ENCODE assay signal across 16 mouse cellular contexts in genomic region chr2:33349581-33349980, GRCm38 (mm10). TPM values are rescaled to one million over a fixed set of nuclear protein-coding genes. Genes with fewer than 3 reads are reported as not detected.
DNase-seq lines count a peak whose midpoint lies in the region; ATAC-seq and TF ChIP-seq lines count a peak whose summit lies in the region.
"Had no signal": no experiment of that assay in that cellular context is flagged by ENCODE, and none has a peak within 500 bp of the region (broad histone marks: within the 10 kb centered on the region; RNA-seq: fewer than 3 reads in every experiment).

No protein-coding gene starts in this region.

- DNase-seq in forebrain, embryonic 10.5 days (ENCODE audit: extremely low spot score, low spot score), result no peak
- DNase-seq in limb, embryonic 14.5 days (ENCODE audit: low spot score), result no peak
- no peak for DNase-seq in limb, embryonic 10.5 days (ENCODE audit: low spot score)
- peak; percentile 54 for DNase-seq in cerebellum, adult 11 months
- peak; percentile 64 to 66 for DNase-seq in cerebellum, postnatal 10 days
- DNase-seq in urinary bladder, postnatal 10 days (ENCODE audit: low spot score), result no peak
- no peak for DNase-seq in embryo, embryonic 11 days

- 52% methylated on average over 2 of the region's 2 CpGs for WGBS in forebrain, embryonic 15.5 days
- 61% methylated on average over 2 of the region's 2 CpGs for WGBS in forebrain, embryonic 10.5 days
- WGBS in limb, embryonic 14.5 days, result 39% methylated on average over 2 of the region's 2 CpGs
- 50% methylated on average over 2 of the region's 2 CpGs for WGBS in limb, embryonic 10.5 days

- H3K9me3 ChIP-seq in forebrain, embryonic 15.5 days, result no peaks in the 10 kb centered on the region
- H3K9me3 ChIP-seq in forebrain, embryonic 10.5 days, result no peaks in the 10 kb centered on the region
- no peaks in the 10 kb centered on the region for H3K9me3 ChIP-seq in limb, embryonic 14.5 days (ENCODE audit: control insufficient read depth, low read length)
- H3K9me3 ChIP-seq in limb, embryonic 10.5 days (replicated peaks), result no peaks in the 10 kb centered on the region
- H3K9me3 ChIP-seq: heart, embryonic 12.5 days; intestine, embryonic 15.5 days; limb, embryonic 13.5 days; lung, embryonic 15.5 days; neural tube, embryonic 13.5 days had no signal

- 0 out of 2 replicates have a peak, but pooled peaks have one; percentile 31 for ATAC-seq in forebrain, embryonic 15.5 days (replicated peaks)
- ATAC-seq in limb, embryonic 14.5 days (ENCODE audit: low FRiP score, low read depth), result 0 out of 2 replicates have a peak, but pooled peaks have one; percentile 8

- no peak overlapping the region for H3K9ac ChIP-seq in forebrain, embryonic 15.5 days (replicated peaks)
- H3K9ac ChIP-seq in limb, embryonic 14.5 days (ENCODE audit: low read depth, low read length, severe bottlenecking), result no peak overlapping the region
- H3K9ac ChIP-seq: heart, embryonic 12.5 days; hindbrain, embryonic 14.5 days; intestine, embryonic 15.5 days; limb, embryonic 13.5 days; liver, embryonic 14.5 days; lung, embryonic 15.5 days; neural tube, embryonic 13.5 days had no signal

- H3K4me3 ChIP-seq in forebrain, embryonic 15.5 days, result no peak overlapping the region
- H3K4me3 ChIP-seq in forebrain, embryonic 10.5 days, result no peak overlapping the region
- H3K4me3 ChIP-seq in limb, embryonic 14.5 days (replicated peaks; ENCODE audit: low read length), result no peak overlapping the region
- H3K4me3 ChIP-seq in limb, embryonic 10.5 days, result no peak overlapping the region
- H3K4me3 ChIP-seq: heart, embryonic 12.5 days; intestine, embryonic 15.5 days; limb, embryonic 13.5 days; lung, embryonic 15.5 days; neural tube, embryonic 13.5 days had no signal

- TF ChIP-seq POLR2A in limb, embryonic 14.5 days (IDR thresholded peaks at IDR 0.05; ENCODE audit: borderline replicate concordance, extremely low read depth, insufficient read depth, insufficient read length), result no peak

- no peaks in the 10 kb centered on the region for H3K36me3 ChIP-seq in forebrain, embryonic 15.5 days
- H3K36me3 ChIP-seq in forebrain, embryonic 10.5 days (replicated peaks), result no peaks in the 10 kb centered on the region
- H3K36me3 ChIP-seq in limb, embryonic 14.5 days (ENCODE audit: control insufficient read depth, insufficient read depth, low read length), result no peaks in the 10 kb centered on the region
- H3K36me3 ChIP-seq in limb, embryonic 10.5 days, result no peaks in the 10 kb centered on the region
- H3K36me3 ChIP-seq: heart, embryonic 12.5 days; intestine, embryonic 15.5 days; limb, embryonic 13.5 days; lung, embryonic 15.5 days; neural tube, embryonic 13.5 days had no signal

- H3K4me1 ChIP-seq in forebrain, embryonic 15.5 days, result peaks cover 66% of the 10 kb centered on the region
- peaks cover 36% of the 10 kb centered on the region for H3K4me1 ChIP-seq in forebrain, embryonic 10.5 days
- peaks cover 14% of the 10 kb centered on the region for H3K4me1 ChIP-seq in limb, embryonic 14.5 days (ENCODE audit: control insufficient read depth, insufficient read depth, low read length)
- H3K4me1 ChIP-seq in limb, embryonic 10.5 days, result peaks cover 13% of the 10 kb centered on the region

- H3K27ac ChIP-seq in forebrain, embryonic 15.5 days (replicated peaks), result peak overlapping the region; percentile 38
- no peak overlapping the region for H3K27ac ChIP-seq in forebrain, embryonic 10.5 days
- H3K27ac ChIP-seq in limb, embryonic 14.5 days (replicated peaks; ENCODE audit: low read depth, low read length), result no peak overlapping the region
- H3K27ac ChIP-seq in limb, embryonic 10.5 days, result no peak overlapping the region
- H3K27ac ChIP-seq: hindbrain, embryonic 14.5 days; intestine, embryonic 15.5 days; limb, embryonic 13.5 days; liver, embryonic 14.5 days; lung, embryonic 15.5 days; neural tube, embryonic 13.5 days had no signal

- H3K27me3 ChIP-seq in forebrain, embryonic 15.5 days, result no peaks in the 10 kb centered on the region
- H3K27me3 ChIP-seq in forebrain, embryonic 10.5 days (ENCODE audit: poor library complexity, severe bottlenecking), result no peaks in the 10 kb centered on the region
- H3K27me3 ChIP-seq in limb, embryonic 14.5 days (ENCODE audit: control insufficient read depth, insufficient read depth, low read length), result no peaks in the 10 kb centered on the region
- H3K27me3 ChIP-seq in limb, embryonic 10.5 days (ENCODE audit: low read depth, poor library complexity, severe bottlenecking), result no peaks in the 10 kb centered on the region
- H3K27me3 ChIP-seq: CH12.LX; heart, embryonic 12.5 days; intestine, embryonic 15.5 days; limb, embryonic 13.5 days; lung, embryonic 15.5 days; neural tube, embryonic 13.5 days had no signal

- no peak overlapping the region for H3K4me2 ChIP-seq in forebrain, embryonic 15.5 days (replicated peaks)
- H3K4me2 ChIP-seq in limb, embryonic 14.5 days (replicated peaks; ENCODE audit: low read depth, low read length, severe bottlenecking), result no peak overlapping the region
- H3K4me2 ChIP-seq: heart, embryonic 12.5 days; hindbrain, embryonic 14.5 days; intestine, embryonic 15.5 days; limb, embryonic 13.5 days; lung, embryonic 15.5 days; neural tube, embryonic 13.5 days had no signal

RNA-seq across cellular contexts. Expression of gene Ralgps1, which starts 21.7 kb away (rescaled TPM):
- polyA plus RNA-seq in forebrain, embryonic 15.5 days (2015; fragmentation: Nextera tagmentation; extraction: Ambion mirVana), result 39.1 and 40.5 TPM in 2 replicates
- polyA plus RNA-seq in forebrain, embryonic 10.5 days (2016; fragmentation: Nextera tagmentation; extraction: Ambion mirVana), result 6.2 and 6.9 TPM in 2 replicates
- polyA plus RNA-seq in limb, embryonic 14.5 days (2012; rRNA removed), result 5.4 and 6.4 TPM in 2 replicates
- 3.5 and 4.7 TPM in 2 replicates for polyA plus RNA-seq in limb, embryonic 14.5 days (2014; fragmentation: Nextera tagmentation; extraction: Ambion mirVana)
- 2.4 and 3.8 TPM in 2 replicates for polyA plus RNA-seq in limb, embryonic 10.5 days (2016; fragmentation: Nextera tagmentation; extraction: Ambion mirVana)

Comparison
In these comparisons a context has a peak if more than half of its experiments do, and no peak if none do; other contexts are left out.
1. DNase-seq: peak in cerebellum, adult 11 months (single experiment) and cerebellum, postnatal 10 days (2 of 2); none in forebrain, embryonic 10.5 days (single experiment), limb, embryonic 14.5 days (single experiment), limb, embryonic 10.5 days (single experiment), urinary bladder, postnatal 10 days (single experiment) and embryo, embryonic 11 days (single experiment).